ENCODE assay signal across 8 mouse cellular contexts in the genomic region with DNA sequence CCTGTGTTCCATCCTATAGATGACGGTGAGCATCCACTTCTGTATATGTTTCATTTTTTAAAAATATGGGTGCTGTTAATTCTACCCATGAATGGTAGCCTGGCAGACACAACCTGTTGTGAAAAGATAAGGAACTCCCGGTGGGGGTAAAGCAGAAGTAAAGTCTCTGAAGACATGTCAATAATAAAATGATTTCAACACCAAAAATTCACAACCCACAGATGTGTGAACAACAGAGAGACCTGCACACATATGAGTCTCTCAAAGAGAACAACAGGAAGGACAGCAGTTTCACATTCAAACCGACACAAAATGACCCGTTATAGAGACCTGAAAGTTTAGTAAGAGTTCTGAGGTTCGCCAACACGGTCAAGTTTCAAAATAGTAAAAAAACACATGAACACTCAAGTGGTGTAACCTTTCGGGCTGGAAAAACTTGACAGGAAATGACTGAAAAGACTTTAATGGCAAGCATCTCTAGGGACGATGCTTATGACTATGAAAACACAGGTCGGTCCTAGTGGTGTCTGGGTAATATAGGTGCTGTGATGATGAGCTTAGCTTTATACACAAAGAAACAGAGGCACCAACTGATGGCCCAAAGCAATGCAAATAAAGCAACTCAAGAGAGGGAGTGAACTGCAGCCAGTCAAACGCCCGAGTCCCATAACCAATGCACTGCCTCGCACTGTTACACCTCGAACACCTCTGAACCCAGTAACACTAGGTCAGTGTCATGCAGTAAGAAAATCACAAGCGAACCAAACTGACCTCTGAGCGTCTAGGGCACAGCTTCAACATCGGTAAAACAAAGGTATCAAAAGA. TPM values are rescaled to one million over a fixed set of nuclear protein-coding genes. Genes with fewer than 3 reads are reported as not detected.
DNase-seq lines count a peak whose midpoint lies in the region; ATAC-seq lines count a peak whose summit lies in the region.

No protein-coding gene starts in this region.

- H3K4me1 ChIP-seq in forebrain, embryonic 14.5 days (ENCODE audit: control insufficient read depth, insufficient read depth, low read length) = peaks cover 11% of the 10 kb centered on the region
- H3K4me1 ChIP-seq in liver, embryonic 13.5 days (replicated peaks) = peaks cover 58% of the 10 kb centered on the region
- H3K4me1 ChIP-seq in stomach, embryonic 15.5 days = peaks cover 15% of the 10 kb centered on the region

- H3K9ac ChIP-seq in forebrain, embryonic 14.5 days (ENCODE audit: low read length) = no peak overlapping the region
- H3K9ac ChIP-seq in liver, embryonic 13.5 days = peak overlapping the region; percentile 88
- no peak overlapping the region for H3K9ac ChIP-seq in stomach, embryonic 15.5 days

- WGBS in forebrain, embryonic 14.5 days = 89% methylated on average over 16 of the region's 16 CpGs
- WGBS in liver, embryonic 13.5 days (ENCODE audit: insufficient replicate concordance) = 33% methylated on average over 16 of the region's 16 CpGs
- 76% methylated on average over 16 of the region's 16 CpGs for WGBS in stomach, embryonic 15.5 days

- H3K36me3 ChIP-seq in forebrain, embryonic 14.5 days (ENCODE audit: control insufficient read depth, insufficient read depth, low read length) = peaks cover 13% of the 10 kb centered on the region
- H3K36me3 ChIP-seq in liver, embryonic 13.5 days = peaks cover 30% of the 10 kb centered on the region
- no peaks in the 10 kb centered on the region; the same call in 1 of the 2 replicates for H3K36me3 ChIP-seq in stomach, embryonic 15.5 days

- H3K9me3 ChIP-seq in forebrain, embryonic 14.5 days (replicated peaks; ENCODE audit: control insufficient read depth, low read length) = no peaks in the 10 kb centered on the region
- no peaks in the 10 kb centered on the region for H3K9me3 ChIP-seq in liver, embryonic 13.5 days (replicated peaks)
- no peaks in the 10 kb centered on the region for H3K9me3 ChIP-seq in stomach, embryonic 15.5 days

- peak; percentile 80 for DNase-seq in 416B (ENCODE audit: low read depth)
- no peak for DNase-seq in forebrain, embryonic 14.5 days (ENCODE audit: low spot score)
- DNase-seq in liver, embryonic 13.5 days = peak; percentile 43
- DNase-seq in yolk sac, embryonic 10.5 days (ENCODE audit: low spot score) = no peak
- no peak for DNase-seq in thymus, postnatal 14 days
- no peak for DNase-seq in layer of hippocampus, adult 9-11 months

- H3K27ac ChIP-seq in forebrain, embryonic 14.5 days (ENCODE audit: low read depth, low read length) = no peak overlapping the region
- H3K27ac ChIP-seq in liver, embryonic 13.5 days = peak overlapping the region; percentile 89
- H3K27ac ChIP-seq in stomach, embryonic 15.5 days = no peak overlapping the region

- ATAC-seq in CD4-positive, CD25-positive, alpha-beta regulatory T cell, adult 4 months = peak; percentile 56
- no peak for ATAC-seq in forebrain, embryonic 14.5 days
- ATAC-seq in liver, embryonic 13.5 days (ENCODE audit: low read depth) = peak; percentile 76
- ATAC-seq in stomach, embryonic 15.5 days (ENCODE audit: insufficient read depth, low FRiP score, low read depth) = no peak

- no peak overlapping the region for H3K4me3 ChIP-seq in forebrain, embryonic 14.5 days (ENCODE audit: low read depth, low read length)
- peak overlapping the region; percentile 87 for H3K4me3 ChIP-seq in liver, embryonic 13.5 days (replicated peaks)
- peak overlapping the region; percentile 93; the same call in 1 of the 2 replicates for H3K4me3 ChIP-seq in stomach, embryonic 15.5 days (replicated peaks)

- H3K27me3 ChIP-seq in forebrain, embryonic 14.5 days (replicated peaks; ENCODE audit: control insufficient read depth, insufficient read depth, low read length) = no peaks in the 10 kb centered on the region
- no peaks in the 10 kb centered on the region for H3K27me3 ChIP-seq in liver, embryonic 13.5 days
- H3K27me3 ChIP-seq in stomach, embryonic 15.5 days (replicated peaks) = no peaks in the 10 kb centered on the region

- peak overlapping the region; percentile 74 for H3K4me2 ChIP-seq in forebrain, embryonic 14.5 days (ENCODE audit: low read length)
- peak overlapping the region; percentile 74 for H3K4me2 ChIP-seq in liver, embryonic 13.5 days
- H3K4me2 ChIP-seq in stomach, embryonic 15.5 days = peak overlapping the region; percentile 86

RNA-seq across cellular contexts. Expression of gene Fcf1, which starts 1.7 kb away (rescaled TPM):
- polyA plus RNA-seq in CD4-positive, CD25-positive, alpha-beta regulatory T cell, adult 4 months (2017; shearing (Covaris generic)) = 100 to 1,000 TPM; 189 to 203 TPM
- 128 and 147 TPM in 2 replicates for polyA plus RNA-seq in forebrain, embryonic 14.5 days (2014; fragmentation: Nextera tagmentation; extraction: Ambion mirVana)
- polyA plus RNA-seq in liver, embryonic 13.5 days (2015; fragmentation: Nextera tagmentation; extraction: Ambion mirVana) = 132 and 134 TPM in 2 replicates
- polyA plus RNA-seq in stomach, embryonic 15.5 days (2015; fragmentation: Nextera tagmentation; extraction: Ambion mirVana) = 132 and 140 TPM in 2 replicates

RNA-seq across cellular contexts. Expression of gene Arel1, which starts 1.7 kb away (rescaled TPM):
- 10 to 100 TPM; 28.4 to 28.7 TPM for polyA plus RNA-seq in CD4-positive, CD25-positive, alpha-beta regulatory T cell, adult 4 months (2017; shearing (Covaris generic))
- 31.4 and 37.5 TPM in 2 replicates for polyA plus RNA-seq in forebrain, embryonic 14.5 days (2014; fragmentation: Nextera tagmentation; extraction: Ambion mirVana)
- 13.3 and 16.9 TPM in 2 replicates for polyA plus RNA-seq in liver, embryonic 13.5 days (2015; fragmentation: Nextera tagmentation; extraction: Ambion mirVana)
- 10.8 and 11.8 TPM in 2 replicates for polyA plus RNA-seq in stomach, embryonic 15.5 days (2015; fragmentation: Nextera tagmentation; extraction: Ambion mirVana)

RNA-seq across cellular contexts. Expression of gene Ylpm1, which starts 27.1 kb away (rescaled TPM):
- 10 to 100 TPM; 35.5 to 43.3 TPM for polyA plus RNA-seq in CD4-positive, CD25-positive, alpha-beta regulatory T cell, adult 4 months (2017; shearing (Covaris generic))
- polyA plus RNA-seq in forebrain, embryonic 14.5 days (2014; fragmentation: Nextera tagmentation; extraction: Ambion mirVana) = 32.4 and 33.2 TPM in 2 replicates
- polyA plus RNA-seq in liver, embryonic 13.5 days (2015; fragmentation: Nextera tagmentation; extraction: Ambion mirVana) = 9.2 TPM in 2 replicates
- polyA plus RNA-seq in stomach, embryonic 15.5 days (2015; fragmentation: Nextera tagmentation; extraction: Ambion mirVana) = 25.7 and 26.1 TPM in 2 replicates

Comparison
In these comparisons a context has a peak if more than half of its experiments do, and no peak if none do; other contexts are left out.
1. DNase-seq: peak in 416B (single experiment) and liver, embryonic 13.5 days (single experiment); none in forebrain, embryonic 14.5 days (single experiment), yolk sac, embryonic 10.5 days (single experiment), thymus, postnatal 14 days (single experiment) and layer of hippocampus, adult 9-11 months (single experiment).
2. ATAC-seq: peak in CD4-positive, CD25-positive, alpha-beta regulatory T cell, adult 4 months (single experiment) and liver, embryonic 13.5 days (single experiment); none in forebrain, embryonic 14.5 days (single experiment) and stomach, embryonic 15.5 days (single experiment).
3. Peak in every context shown above with its lines, with median percentiles within 50 percentile points of each other: H3K4me2 ChIP-seq.